Mouse (Mus musculus) heart, postnatal 0 days (tissue): ENCODE measurements at regions not wholly inside any gene's neighbourhood (a gene's known extent, or its start where the extent isn't known, plus 50 kb on each side); places are given as distances from the start of the nearest gene placed in this dataset.

Source experiments
- CTCF ChIP-seq: IDR thresholded peaks from 2 replicates; pipeline ENCODE4 v1.5.1; 2016; ENCODE audit warnings: antibody characterized with exemption, control low read depth, low read depth
- EP300 ChIP-seq: IDR thresholded peaks from 2 replicates; pipeline ENCODE4 v1.6.1; 2016; ENCODE audit warnings: antibody characterized with exemption, low read depth

- TF ChIP-seq CTCF (no peak), EP300 (no peak)
Measured at GRCm38 (mm10) chr9:118389481-118390334, 88.3 kb upstream of the Eomes start.
